Mouse (Mus musculus): ENCODE results near the gene Mageh1.
"Not testable (repeated sequence)": the region's sequence is repeated elsewhere in the genome, so short reads cannot be mapped to it uniquely, and the experiment has no call there.

Gene Mageh1

GRCm38 (mm10) chrX:153037087-153037971, at the start of gene Mageh1:
Gene Mageh1, minus strand, starts transcription at chrX:153037575.
- peak; percentile 79 for DNase-seq

DNA sequence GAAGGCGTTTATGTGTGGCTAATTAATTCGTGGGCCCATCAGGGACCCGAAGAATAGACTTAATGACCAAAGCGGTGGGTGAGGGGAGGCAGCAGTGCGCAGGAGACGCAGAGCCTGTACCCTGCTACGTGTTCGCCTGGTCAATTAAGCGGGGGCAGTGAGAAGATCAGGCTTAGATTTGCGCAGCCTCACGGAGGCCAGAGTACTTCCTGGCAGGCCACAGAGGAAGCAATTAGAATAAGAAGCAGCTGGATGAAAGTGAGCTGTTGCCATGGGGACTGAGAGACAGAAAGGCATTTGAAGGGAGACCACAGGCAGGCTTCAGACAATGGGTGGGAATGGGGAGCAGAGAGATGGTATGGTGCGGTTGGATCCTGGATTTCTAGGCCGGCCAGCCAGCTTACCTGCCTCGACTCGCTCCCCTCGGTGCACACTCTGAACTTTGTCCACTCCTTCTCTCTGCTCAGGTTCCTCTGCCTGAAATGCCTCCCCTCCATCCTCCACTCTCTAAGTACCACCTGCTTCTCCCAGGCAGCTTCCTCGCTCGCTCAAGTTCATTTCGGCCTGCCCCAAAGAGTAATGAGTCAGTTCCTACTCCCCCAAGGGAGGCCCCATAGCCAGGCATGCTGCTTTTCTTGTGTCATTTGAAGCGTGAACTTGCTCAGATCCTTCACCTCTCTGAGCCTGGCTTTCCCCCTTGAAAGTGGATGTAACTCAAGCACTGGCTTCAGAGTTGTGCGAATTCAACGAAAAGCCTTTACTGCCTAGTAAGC, 783 bp upstream of the Mageh1 start:
- not testable (repeated sequence) for DNase-seq

DNA sequence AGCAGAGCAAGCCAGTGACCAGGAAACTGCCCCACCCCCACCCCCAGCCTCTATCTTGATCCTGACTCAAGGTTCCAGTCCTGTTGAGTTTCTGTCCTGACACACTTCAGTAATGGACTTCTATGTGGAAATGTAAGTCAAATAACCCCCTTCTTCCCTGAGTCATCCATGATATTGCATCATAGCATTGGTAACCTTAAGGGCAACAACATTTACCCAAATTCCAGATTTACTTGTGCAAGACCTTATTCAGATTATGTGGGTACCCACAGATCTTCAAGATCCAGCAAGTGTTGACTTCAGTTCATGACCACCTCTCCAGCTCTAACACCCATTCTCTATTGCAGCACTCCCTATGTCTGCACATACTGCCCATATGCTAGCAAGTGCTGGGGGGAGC, 5.8 kb downstream of the Mageh1 start:
- not testable (repeated sequence) for DNase-seq

DNA sequence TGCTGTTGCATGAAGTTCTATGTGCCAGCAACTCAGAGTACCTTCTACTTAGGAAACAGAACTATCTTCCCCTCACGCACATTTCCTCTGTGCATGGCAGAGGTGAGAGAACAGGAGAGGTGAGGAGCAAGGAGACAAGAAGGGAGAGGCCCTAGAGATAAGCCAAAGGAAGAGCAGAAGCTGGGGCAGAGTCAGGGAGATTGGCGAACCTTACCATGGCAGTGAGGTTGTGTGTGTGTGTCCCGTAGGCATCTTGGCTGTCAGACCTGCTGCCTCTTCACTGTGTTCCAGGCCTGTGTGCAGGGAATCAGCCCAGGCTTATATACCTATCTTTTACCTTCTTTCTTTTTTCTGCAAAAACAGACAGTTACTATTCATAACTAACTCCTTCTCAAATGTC, 11.7 kb downstream of the Mageh1 start:
- DNase-seq, result not testable (repeated sequence)

DNA sequence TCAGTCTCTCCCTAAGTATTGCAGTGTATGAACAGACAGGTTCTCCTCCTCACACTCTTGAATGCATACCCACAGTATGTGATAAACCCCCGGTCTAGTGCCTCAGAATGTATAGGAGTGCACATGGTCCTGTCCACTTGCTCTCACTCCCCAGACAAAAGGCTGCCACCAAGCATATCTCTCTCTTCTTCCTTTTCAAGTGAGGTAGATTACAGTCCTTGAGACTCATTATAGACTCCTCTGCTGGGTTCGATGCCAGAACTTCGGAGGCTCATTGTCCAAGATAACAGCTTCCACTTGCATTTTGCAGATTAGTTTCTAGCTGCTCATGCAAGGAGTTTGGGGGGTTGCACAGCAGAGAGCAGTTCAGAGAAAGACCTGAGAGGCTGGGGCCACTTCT, 12.1 kb downstream of the Mageh1 start:
- not testable (repeated sequence) for DNase-seq

DNA sequence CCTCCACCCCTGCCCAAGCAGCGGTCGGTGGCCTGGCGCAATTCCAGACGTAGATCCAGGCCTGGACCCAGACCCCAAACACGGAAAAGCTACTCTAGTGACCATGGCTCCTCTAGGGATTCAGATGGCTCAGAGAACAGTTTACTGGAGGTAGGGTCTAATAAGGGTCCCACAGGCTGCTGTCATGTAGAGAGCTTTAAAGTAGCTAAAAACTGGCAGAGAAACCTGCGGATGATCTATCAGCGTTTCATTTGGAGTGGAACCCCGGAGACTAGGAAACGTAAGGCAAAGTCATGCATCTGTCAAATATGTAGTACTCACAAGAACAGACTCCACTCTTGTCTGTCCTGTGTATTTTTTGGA, 29.7 kb downstream of the Mageh1 start:
- DNase-seq, result no peak

- DNase-seq, result peak; percentile 35
These were observed 30.2 kb downstream of the Mageh1 start for GRCm38 (mm10) chrX:153007021-153007684.

GRCm38 (mm10) chrX:153006387-153006841, 31.0 kb downstream of the Mageh1 start, which contains the start of gene Usp51:
Gene Usp51, plus strand, starts transcription at chrX:153006469.
- DNase-seq, result peak; percentile 21

DNA sequence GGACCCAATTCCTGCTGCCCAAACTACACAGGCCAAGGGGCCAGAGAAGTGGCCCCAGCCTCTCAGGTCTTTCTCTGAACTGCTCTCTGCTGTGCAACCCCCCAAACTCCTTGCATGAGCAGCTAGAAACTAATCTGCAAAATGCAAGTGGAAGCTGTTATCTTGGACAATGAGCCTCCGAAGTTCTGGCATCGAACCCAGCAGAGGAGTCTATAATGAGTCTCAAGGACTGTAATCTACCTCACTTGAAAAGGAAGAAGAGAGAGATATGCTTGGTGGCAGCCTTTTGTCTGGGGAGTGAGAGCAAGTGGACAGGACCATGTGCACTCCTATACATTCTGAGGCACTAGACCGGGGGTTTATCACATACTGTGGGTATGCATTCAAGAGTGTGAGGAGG, 41.3 kb downstream of the Mageh1 start:
- not testable (repeated sequence) for DNase-seq

- DNase-seq, result not testable (repeated sequence)
These were observed 47.5 kb downstream of the Mageh1 start for GRCm38 (mm10) chrX:152989852-152990251.

Data from right cerebral cortex, postnatal 14 days (tissue).